Mouse (Mus musculus) intestine, embryonic 14.5 days (tissue): ENCODE measurements around the gene S100a10. TPM values are rescaled to one million over a fixed set of nuclear protein-coding genes. Genes with fewer than 3 reads are reported as not detected.

Experiments used
- ATAC-seq: fragments of 200-750 bp; cut with Nextera tagmentation; replicated peaks from 2 replicates; pipeline ENCODE4 v1.8.0; 2017; ENCODE audit warnings: low read depth, moderate number of reproducible peaks, moderate TSS enrichment, moderate library complexity; ENCODE audit not compliant: low FRiP score, low TSS enrichment
- DNase-seq: peaks from one replicate; pipeline ENCODE4 v3.0.0-alpha.2; 2018; ENCODE audit warnings: low spot score
- H3K27ac ChIP-seq: fragments of 300-500 bp; sonication (generic); 2 replicates; pipeline ENCODE4 v1.5.1; 2014; ENCODE audit warnings: low read depth, mild to moderate bottlenecking, control low read depth
- H3K27me3 ChIP-seq: fragments of 300-500 bp; sonication (generic); replicated peaks from 2 replicates; pipeline ENCODE4 v1.6.1; 2014; ENCODE audit warnings: low read length, control low read depth; ENCODE audit not compliant: control insufficient read depth, insufficient read depth
- H3K36me3 ChIP-seq: fragments of 300-500 bp; sonication (generic); 2 replicates; pipeline ENCODE4 v1.6.1; 2014; ENCODE audit warnings: low read length, control low read depth; ENCODE audit not compliant: control insufficient read depth, insufficient read depth
- H3K4me1 ChIP-seq: fragments of 300-500 bp; sonication (generic); replicated peaks from 2 replicates; pipeline ENCODE4 v1.6.1; 2014; ENCODE audit warnings: low read length, control low read depth, mixed read lengths; ENCODE audit not compliant: control insufficient read depth, insufficient read depth
- H3K4me2 ChIP-seq: fragments of 300-500 bp; sonication (generic); 2 replicates; pipeline ENCODE4 v1.6.1; 2014; ENCODE audit warnings: low read length
- H3K4me3 ChIP-seq: fragments of 300-500 bp; sonication (generic); 2 replicates; pipeline ENCODE4 v1.5.1; 2014; ENCODE audit warnings: low read depth, low read length, control low read depth, mixed read lengths
- H3K9ac ChIP-seq: fragments of 300-500 bp; sonication (generic); 2 replicates; pipeline ENCODE4 v1.6.1; 2014; ENCODE audit warnings: mild to moderate bottlenecking, low read length
- H3K9me3 ChIP-seq: fragments of 300-500 bp; sonication (generic); 2 replicates; pipeline ENCODE4 v1.6.1; 2016; ENCODE audit warnings: low read length, control low read depth; ENCODE audit not compliant: control insufficient read depth
- WGBS: fragments of 180-500 bp; shearing (Covaris S2); extraction: QIAGEN DNeasy Blood & Tissue Kit; methylation state at CpG from one replicate; pipeline ENCODE4 v1.1.7; 2014; 5-methylcytosine and 5-hydroxymethylcytosine counted together
- polyA plus RNA-seq: library from polyadenylated mRNA; unstranded; fragments of >200 nt; fragmentation: Nextera tagmentation; extraction: Ambion mirVana; gene quantifications from 2 replicates; pipeline ENCODE4 v1.2.1, GENCODE M21; 2014

The S100a10 gene
- polyA plus RNA-seq, 1 experiment from 2014 or later = 519 TPM

DNA sequence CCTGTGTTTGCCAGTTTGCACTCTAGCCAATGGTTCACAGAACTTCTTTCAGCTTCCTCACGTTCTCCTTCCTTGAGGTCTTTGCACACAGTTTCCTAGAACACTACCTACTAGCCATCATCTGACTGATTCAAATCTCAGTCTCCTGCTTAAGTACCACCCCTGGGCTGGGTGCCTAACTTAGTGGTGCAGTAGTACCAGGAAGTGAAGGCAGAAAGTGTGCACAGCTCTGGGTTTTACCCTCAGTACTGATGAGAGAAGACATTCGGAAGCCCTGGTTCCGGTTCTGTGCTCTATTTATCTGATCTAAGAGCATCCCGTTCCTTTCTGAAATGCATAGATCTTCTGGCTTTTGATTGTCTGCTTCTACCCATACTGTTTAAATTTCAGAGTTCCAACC lies 26.8 kb downstream of the S100a10 start:
- no peaks in the 10 kb centered on the region for H3K4me1 ChIP-seq
- H3K4me3 ChIP-seq = no peak overlapping the region
- no peak overlapping the region for H3K27ac ChIP-seq
- H3K36me3 ChIP-seq = no peaks in the 10 kb centered on the region
- DNase-seq = no peak
- H3K4me2 ChIP-seq = no peak overlapping the region
- no peak overlapping the region for H3K9ac ChIP-seq
- WGBS = 71% methylated on average over 4 of the region's 4 CpGs
- H3K27me3 ChIP-seq = no peaks in the 10 kb centered on the region
- H3K9me3 ChIP-seq = no peaks in the 10 kb centered on the region
- no peak for ATAC-seq

DNA sequence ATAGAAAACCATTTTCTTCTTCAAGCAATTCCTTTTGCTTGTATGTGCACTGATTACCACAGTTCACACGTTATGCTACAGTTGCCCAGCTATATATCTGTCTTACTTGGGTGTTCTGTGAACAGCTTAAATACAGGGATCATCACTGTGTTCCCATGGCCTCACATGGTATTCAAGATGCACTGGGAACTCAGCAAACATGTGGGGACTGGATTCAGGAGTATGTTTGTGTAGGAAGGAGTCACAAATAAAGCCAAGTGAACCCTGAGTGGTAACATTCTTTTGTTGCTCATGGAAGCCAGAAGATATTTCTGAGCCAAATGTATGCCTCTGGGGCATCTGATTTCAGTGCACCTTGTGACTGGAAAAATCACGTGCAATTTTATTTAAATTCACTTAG lies 28.2 kb downstream of the S100a10 start:
- ATAC-seq = no peak
- Histone ChIP-seq H3K4me3 (no peak overlapping the region), H3K27me3 (no peaks in the 10 kb centered on the region), H3K9me3 (no peaks in the 10 kb centered on the region), H3K9ac (no peak overlapping the region), H3K4me1 (no peaks in the 10 kb centered on the region), H3K36me3 (no peaks in the 10 kb centered on the region), H3K27ac (no peak overlapping the region), H3K4me2 (no peak overlapping the region)
- WGBS = 69% methylated on average over 2 of the region's 2 CpGs
- no peak for DNase-seq

DNA sequence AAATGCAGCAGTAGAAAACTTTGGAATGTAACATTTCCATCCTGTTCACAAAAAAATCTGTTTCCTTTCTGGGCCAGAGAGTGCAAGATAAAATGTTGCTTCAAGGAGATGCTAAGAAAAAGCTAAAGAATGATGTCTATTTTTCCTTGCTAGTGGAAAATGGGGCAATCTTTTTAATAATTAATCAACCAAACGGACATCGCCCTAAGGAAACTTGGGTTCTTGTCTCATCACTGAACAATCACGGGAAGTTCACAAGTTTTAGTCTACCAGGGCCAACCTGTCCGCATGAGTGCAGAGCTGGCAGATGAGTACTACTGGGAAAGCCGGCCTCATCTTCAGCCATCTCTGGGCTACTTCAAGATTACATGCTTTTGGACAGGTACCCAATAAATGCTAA lies 34.7 kb downstream of the S100a10 start:
- no peak overlapping the region for H3K9ac ChIP-seq
- DNase-seq (no peak), ATAC-seq (no peak)
- no peak overlapping the region for H3K4me2 ChIP-seq
- no peak overlapping the region for H3K27ac ChIP-seq
- WGBS = 81% methylated on average over 5 of the region's 5 CpGs
- no peaks in the 10 kb centered on the region for H3K36me3 ChIP-seq
- no peaks in the 10 kb centered on the region for H3K9me3 ChIP-seq
- no peaks in the 10 kb centered on the region for H3K4me1 ChIP-seq
- no peak overlapping the region for H3K4me3 ChIP-seq
- H3K27me3 ChIP-seq = no peaks in the 10 kb centered on the region

DNA sequence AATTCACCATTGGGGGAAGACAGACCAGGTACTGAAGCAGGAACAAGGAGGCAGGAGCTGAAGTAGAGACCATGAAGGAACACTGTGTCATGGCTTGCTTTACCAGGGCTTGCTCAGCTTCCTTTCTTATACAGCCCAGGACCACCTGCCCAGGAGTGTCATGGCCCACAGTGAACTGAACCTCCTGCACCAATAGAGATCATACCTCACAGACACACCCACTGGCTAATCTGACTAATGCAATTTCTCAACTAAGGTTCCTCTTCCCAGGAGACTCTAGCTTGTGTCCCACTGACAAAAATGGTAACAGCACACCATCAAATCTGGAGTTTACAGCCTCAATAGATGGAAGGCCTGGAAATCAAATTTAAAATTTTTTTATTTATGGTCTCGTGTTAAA lies 35.4 kb downstream of the S100a10 start:
- Histone ChIP-seq H3K4me3 (no peak overlapping the region), H3K27me3 (no peaks in the 10 kb centered on the region), H3K4me2 (no peak overlapping the region), H3K9me3 (no peaks in the 10 kb centered on the region), H3K4me1 (no peaks in the 10 kb centered on the region), H3K36me3 (no peaks in the 10 kb centered on the region), H3K9ac (no peak overlapping the region), H3K27ac (no peak overlapping the region)
- DNase-seq (no peak), ATAC-seq (no peak)
- 88% methylated on average over 1 of the region's 1 CpGs for WGBS

DNA sequence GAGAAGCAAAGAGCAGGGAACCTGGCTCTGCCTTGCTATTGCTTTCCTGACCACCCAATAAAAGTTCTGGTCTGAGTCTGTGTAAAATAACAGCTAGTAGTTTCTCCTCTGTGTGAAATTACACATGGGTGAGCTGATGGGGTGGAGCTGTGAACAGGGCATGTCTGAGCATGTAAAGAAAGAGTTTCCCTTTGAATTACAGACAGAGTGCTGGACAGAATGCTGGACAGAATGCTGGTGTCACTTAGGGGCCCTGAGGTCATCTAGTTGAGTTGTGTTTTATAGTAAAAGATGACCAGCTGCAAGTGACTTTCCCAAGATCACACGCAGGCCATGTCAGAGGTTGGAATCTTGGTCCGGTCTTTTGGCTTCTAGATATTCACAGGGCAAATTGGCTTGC lies 37.2 kb downstream of the S100a10 start:
- DNase-seq (no peak), ATAC-seq (no peak)
- H3K36me3 ChIP-seq = no peaks in the 10 kb centered on the region
- no peak overlapping the region for H3K27ac ChIP-seq
- H3K9ac ChIP-seq = no peak overlapping the region
- 92% methylated on average over 2 of the region's 2 CpGs for WGBS
- peaks cover 9% of the 10 kb centered on the region for H3K4me1 ChIP-seq
- H3K27me3 ChIP-seq = no peaks in the 10 kb centered on the region
- H3K9me3 ChIP-seq = no peaks in the 10 kb centered on the region
- H3K4me2 ChIP-seq = no peak overlapping the region
- H3K4me3 ChIP-seq = no peak overlapping the region

DNA sequence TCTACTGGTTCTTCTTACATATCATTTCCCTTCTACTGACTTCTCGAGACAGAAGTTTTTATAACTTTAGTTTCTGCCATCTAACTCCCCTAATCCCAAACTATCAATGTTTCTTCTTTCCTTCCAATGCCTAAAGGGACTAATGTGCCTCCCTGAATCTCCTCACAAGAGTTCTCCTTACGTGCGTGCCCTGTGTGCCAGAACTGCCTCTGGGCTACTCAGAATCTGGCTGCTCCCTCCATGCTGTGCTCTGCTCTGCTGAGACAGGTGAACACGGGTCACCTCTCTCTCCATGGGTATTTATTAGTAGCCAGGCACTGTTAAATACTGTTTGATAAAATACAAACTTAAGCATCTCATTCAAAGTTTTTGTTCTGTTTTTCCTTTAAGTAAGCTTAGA lies 38.1 kb downstream of the S100a10 start:
- Histone ChIP-seq H3K27ac (no peak overlapping the region), H3K4me2 (no peak overlapping the region), H3K9me3 (no peaks in the 10 kb centered on the region), H3K9ac (no peak overlapping the region), H3K4me3 (no peak overlapping the region), H3K36me3 (no peaks in the 10 kb centered on the region), H3K4me1 (peaks cover 15% of the 10 kb centered on the region), H3K27me3 (no peaks in the 10 kb centered on the region)
- 86% methylated on average over 4 of the region's 4 CpGs for WGBS
- ATAC-seq (no peak), DNase-seq (no peak)

DNA sequence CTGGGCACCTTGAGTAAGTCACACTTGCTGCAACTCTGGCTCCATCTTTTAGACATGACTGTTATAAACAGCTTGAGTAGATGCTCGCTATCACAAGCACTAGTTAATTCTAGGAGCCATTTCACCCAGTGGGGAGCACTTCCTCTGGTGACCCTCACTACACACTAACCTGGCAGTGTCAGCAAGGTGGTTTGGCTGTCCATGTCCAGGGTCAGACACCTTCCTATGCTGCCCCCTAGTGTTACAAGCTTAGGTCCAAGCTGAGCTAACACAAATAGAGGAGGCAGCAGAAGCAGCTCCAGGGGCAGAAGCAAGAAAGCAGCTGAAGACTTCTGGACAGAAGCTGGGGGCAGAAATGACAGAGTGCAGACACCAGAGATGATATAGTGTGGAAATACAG lies 38.6 kb downstream of the S100a10 start:
- H3K9me3 ChIP-seq = no peaks in the 10 kb centered on the region
- H3K4me3 ChIP-seq = no peak overlapping the region
- WGBS = 63% methylated on average over 1 of the region's 1 CpGs
- no peak for ATAC-seq
- H3K27ac ChIP-seq = no peak overlapping the region
- H3K4me2 ChIP-seq = no peak overlapping the region
- no peaks in the 10 kb centered on the region for H3K27me3 ChIP-seq
- no peak overlapping the region for H3K9ac ChIP-seq
- H3K36me3 ChIP-seq = no peaks in the 10 kb centered on the region
- peaks cover 16% of the 10 kb centered on the region for H3K4me1 ChIP-seq
- peak; percentile 53 for DNase-seq

DNA sequence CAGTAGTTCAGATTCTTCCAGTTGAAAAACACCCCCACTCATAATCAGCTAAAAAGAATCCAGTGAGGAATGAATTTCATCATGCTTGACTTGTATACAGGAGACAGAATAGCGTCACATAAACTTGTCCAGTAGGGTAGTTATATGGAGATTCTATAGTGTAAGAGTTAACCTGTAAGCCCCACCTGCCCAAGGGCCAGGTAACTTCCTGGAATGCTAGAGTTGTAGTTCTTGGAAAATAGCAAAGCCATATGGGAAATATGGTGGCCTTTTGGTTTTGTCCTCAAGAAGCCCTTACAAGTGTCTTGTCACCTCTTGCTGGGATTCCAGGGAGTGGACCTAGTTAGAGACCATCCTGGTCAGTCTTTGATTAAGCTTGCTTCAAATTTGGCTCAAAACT lies 41.8 kb downstream of the S100a10 start:
- Histone ChIP-seq H3K4me3 (no peak overlapping the region), H3K27me3 (no peaks in the 10 kb centered on the region), H3K4me1 (peaks cover 16% of the 10 kb centered on the region), H3K9ac (no peak overlapping the region), H3K4me2 (0 out of 2 replicates have a peak overlapping the region, but pooled peaks have one; percentile 5), H3K36me3 (no peaks in the 10 kb centered on the region), H3K9me3 (no peaks in the 10 kb centered on the region), H3K27ac (peak overlapping the region; percentile 82)
- ATAC-seq (0 out of 2 replicates have a peak, but pooled peaks have one; percentile 21), DNase-seq (peak; percentile 61)
- 82% methylated on average over 1 of the region's 1 CpGs for WGBS

DNA sequence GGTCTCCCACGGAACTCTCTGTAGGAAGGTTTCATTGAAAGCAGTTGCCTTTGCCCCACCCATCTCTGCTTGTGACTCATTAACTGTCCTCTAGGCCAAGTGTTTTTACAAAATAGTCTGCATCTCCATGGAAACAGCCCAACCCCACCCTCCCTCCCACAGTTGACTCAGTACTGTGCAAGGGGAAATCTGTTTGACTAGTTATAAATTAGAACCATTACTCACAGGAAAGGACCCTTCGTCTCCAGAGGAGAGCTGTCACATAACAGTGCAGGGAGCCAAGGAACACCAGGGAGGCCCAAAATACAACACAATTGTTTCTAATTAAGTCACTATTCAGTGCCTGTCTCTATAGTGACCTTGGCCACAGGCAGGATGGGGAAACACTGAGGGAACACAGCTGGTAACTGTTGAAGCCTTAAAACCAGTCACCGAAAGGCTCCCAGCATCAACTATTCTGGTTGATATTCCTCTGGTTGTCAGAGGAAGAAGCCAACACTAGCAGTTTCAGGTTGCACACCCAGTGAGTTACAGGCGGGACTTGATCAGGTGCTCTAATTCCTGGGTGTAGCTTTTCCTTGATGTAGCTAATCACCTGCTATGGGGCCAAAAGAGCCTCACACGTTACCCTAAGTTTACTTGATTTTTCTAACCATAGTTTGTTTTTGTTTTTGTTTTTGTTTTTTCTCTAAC lies 42.5 kb downstream of the S100a10 start:
- peak; percentile 94 for ATAC-seq
- peaks cover 16% of the 10 kb centered on the region for H3K4me1 ChIP-seq
- H3K27ac ChIP-seq = peak overlapping the region; percentile 82
- no peaks in the 10 kb centered on the region for H3K27me3 ChIP-seq
- no peaks in the 10 kb centered on the region for H3K9me3 ChIP-seq
- no peak overlapping the region for H3K9ac ChIP-seq
- peak; percentile 75 for DNase-seq
- WGBS = 24% methylated on average over 5 of the region's 5 CpGs
- H3K36me3 ChIP-seq = no peaks in the 10 kb centered on the region
- no peak overlapping the region for H3K4me2 ChIP-seq
- no peak overlapping the region for H3K4me3 ChIP-seq
